Comparison of ENCODE assay signal across 20 mouse cellular contexts in the genomic region with DNA sequence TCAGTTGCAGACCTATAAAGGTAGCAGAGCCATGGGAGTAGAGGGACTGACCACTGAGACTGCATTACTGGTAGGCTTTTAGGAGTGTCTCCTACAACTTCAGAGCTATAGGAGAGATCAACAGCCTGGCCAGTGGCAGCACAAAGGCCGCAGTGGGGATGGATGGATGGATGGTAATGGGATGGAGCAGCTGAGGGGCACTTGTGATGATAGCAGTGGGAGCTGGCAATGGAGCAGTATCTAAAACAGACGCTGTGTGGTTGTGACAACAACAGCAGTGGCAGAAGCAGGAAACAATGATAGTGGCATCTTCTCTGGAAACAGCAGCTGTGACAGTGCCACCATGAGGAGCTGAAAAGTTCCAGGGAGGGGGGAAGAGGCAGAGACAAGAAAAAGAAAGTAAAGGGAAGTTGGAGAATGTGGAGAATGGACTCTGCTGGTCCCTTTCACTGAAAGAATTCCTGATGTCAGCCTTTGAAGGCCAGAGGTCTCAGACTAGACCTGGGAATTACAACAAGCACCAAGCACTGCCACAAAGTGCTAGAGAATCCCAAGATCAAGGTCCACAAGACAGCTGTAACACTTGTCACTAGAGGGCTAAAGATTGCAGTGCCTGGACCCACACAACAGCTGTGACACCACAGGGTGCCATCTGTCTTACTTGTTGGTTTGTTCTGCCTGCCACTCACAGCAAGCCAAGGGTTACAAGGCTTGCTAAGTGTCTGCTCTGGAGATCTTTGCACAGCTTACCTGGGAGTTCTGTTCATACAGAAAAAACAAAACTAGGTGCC.
DNase-seq lines count a peak whose midpoint lies in the region; ATAC-seq lines count a peak whose summit lies in the region.
"Had no signal": no experiment of that assay in that cellular context is flagged by ENCODE, and none has a peak within 500 bp of the region (broad histone marks: within the 10 kb centered on the region; RNA-seq: fewer than 3 reads in every experiment).

No protein-coding gene starts in this region.

- H3K27ac ChIP-seq in embryonic facial prominence, embryonic 15.5 days (replicated peaks): no peak overlapping the region
- H3K27ac ChIP-seq: forebrain, embryonic 10.5 days; gastrocnemius, adult 2 months; heart, embryonic 10.5 days; kidney, postnatal 0 days had no signal

- H3K36me3 ChIP-seq in megakaryocyte, embryonic 14.5 days (replicated peaks; ENCODE audit: low read length): no peaks in the 10 kb centered on the region
- H3K36me3 ChIP-seq in embryonic facial prominence, embryonic 15.5 days: no peaks in the 10 kb centered on the region
- H3K36me3 ChIP-seq: forebrain, embryonic 10.5 days; heart, embryonic 10.5 days had no signal

- H3K4me2 ChIP-seq in embryonic facial prominence, embryonic 15.5 days (replicated peaks): no peak overlapping the region

- DNase-seq in embryo, embryonic 10.5 days (ENCODE audit: low spot score): peak; percentile 10
- no peak for DNase-seq in embryo, embryonic 10 days (ENCODE audit: low spot score)
- DNase-seq in retina, postnatal 1 day: peak; percentile 19
- DNase-seq in right cerebral cortex, postnatal 10 days (ENCODE audit: low spot score in 2 of 2): no peak
- DNase-seq: adrenal gland, postnatal 14 days; cerebellum, adult 11 months; forebrain, postnatal 0 days; gastrocnemius, adult 2 months; kidney, adult 11 months; liver; liver, postnatal 0 days; lung, postnatal 10 days; thymus, postnatal 25 days had no signal

- no peaks in the 10 kb centered on the region for H3K4me1 ChIP-seq in megakaryocyte, embryonic 14.5 days
- H3K4me1 ChIP-seq in embryonic facial prominence, embryonic 15.5 days: no peaks in the 10 kb centered on the region
- H3K4me1 ChIP-seq: forebrain, embryonic 10.5 days; heart, embryonic 10.5 days had no signal

- ATAC-seq in megakaryocyte, adult 5-6 weeks (ENCODE audit: poor library complexity, severe bottlenecking): no peak
- peak; percentile 51; the same call in 1 of the 2 replicates for ATAC-seq in embryonic facial prominence, embryonic 15.5 days (ENCODE audit: insufficient number of reproducible peaks, low FRiP score, low TSS enrichment, low read depth)
- ATAC-seq: forebrain, postnatal 0 days; liver, postnatal 0 days had no signal

- no peaks in the 10 kb centered on the region for H3K27me3 ChIP-seq in megakaryocyte, embryonic 14.5 days (replicated peaks)
- no peaks in the 10 kb centered on the region for H3K27me3 ChIP-seq in embryonic facial prominence, embryonic 15.5 days
- H3K27me3 ChIP-seq: CH12.LX had no signal

- 80% methylated on average over 2 of the region's 2 CpGs for WGBS in embryonic facial prominence, embryonic 15.5 days

- peak overlapping the region; percentile 29 for H3K4me3 ChIP-seq in megakaryocyte, embryonic 14.5 days (replicated peaks)
- H3K4me3 ChIP-seq in embryonic facial prominence, embryonic 15.5 days (replicated peaks): no peak overlapping the region
- H3K4me3 ChIP-seq: forebrain, embryonic 10.5 days; gastrocnemius, adult 2 months; heart, embryonic 10.5 days had no signal

- no peak overlapping the region for H3K9ac ChIP-seq in embryonic facial prominence, embryonic 15.5 days
- H3K9ac ChIP-seq: forebrain, postnatal 0 days; liver, postnatal 0 days had no signal

- no peaks in the 10 kb centered on the region; the same call in 1 of the 2 replicates for H3K9me3 ChIP-seq in megakaryocyte, embryonic 14.5 days
- H3K9me3 ChIP-seq in embryonic facial prominence, embryonic 15.5 days (replicated peaks): no peaks in the 10 kb centered on the region
- H3K9me3 ChIP-seq: forebrain, embryonic 10.5 days; heart, embryonic 10.5 days had no signal

Comparison
In these comparisons a context has a peak if more than half of its experiments do, and no peak if none do; other contexts are left out.
1. DNase-seq: peak in embryo, embryonic 10.5 days (single experiment) and retina, postnatal 1 day (single experiment); none in embryo, embryonic 10 days (single experiment) and right cerebral cortex, postnatal 10 days (0 of 2).